Mouse (Mus musculus) retina, adult 2 months (tissue): Measurements from ENCODE around the gene Cfap46.
A peak's percentile ranks its signal among the peaks of the same experiment; 100 is the strongest.

Experiments
- DNase-seq: peaks from one replicate; pipeline ENCODE4 v3.0.0-alpha.2; 2012; ENCODE audit warnings: low read depth, low spot score

The Cfap46 gene

GRCm38 (mm10) chr7:139683706-139684552 is at the start of gene Cfap46:
Gene Cfap46, minus strand, starts transcription at chr7:139683817.
- DNase-seq, result peak; percentile 64

- no peak for DNase-seq
Observed at GRCm38 (mm10) chr7:139731276-139731696, 47.7 kb upstream of the Cfap46 start.

DNA sequence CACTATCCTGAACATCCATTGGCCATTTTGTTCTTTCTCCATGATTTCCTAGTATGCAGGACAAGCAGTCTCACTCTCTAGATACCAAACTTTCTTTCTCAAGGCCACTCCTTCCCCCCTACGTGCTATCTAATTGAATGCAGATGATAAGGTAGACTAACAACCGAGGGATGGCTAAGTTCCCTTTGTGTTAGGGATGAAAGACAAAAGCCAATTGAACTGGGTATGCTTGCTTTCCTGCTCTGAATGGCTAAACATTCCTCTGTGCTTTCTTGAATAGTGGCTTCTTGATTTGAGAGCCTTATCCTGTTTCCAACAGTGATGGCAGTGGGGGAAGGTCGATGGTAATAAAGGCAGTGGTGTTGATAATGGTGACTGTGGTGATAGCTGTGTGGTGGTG is 43.5 kb upstream of the Cfap46 start:
- no peak for DNase-seq

DNA sequence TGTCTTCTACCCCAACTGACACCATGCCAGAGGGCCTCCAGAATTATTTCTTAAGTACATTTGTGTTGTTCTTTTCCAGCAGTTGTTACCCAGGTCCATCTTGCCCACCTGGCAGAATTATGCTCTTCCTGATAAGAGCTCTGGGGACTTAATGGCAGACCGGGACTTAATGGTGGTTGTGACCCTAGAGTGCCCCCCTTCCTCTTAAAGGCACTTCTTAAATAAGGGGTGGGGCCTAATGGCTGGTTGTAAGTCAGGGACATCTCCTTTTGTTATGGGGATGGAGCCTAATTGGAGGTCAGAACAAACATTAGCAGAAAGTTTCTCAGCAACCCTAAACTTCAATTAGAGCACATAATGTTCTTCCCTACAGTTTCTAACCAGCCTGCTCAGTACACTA is 42.0 kb upstream of the Cfap46 start:
- no peak for DNase-seq

DNA sequence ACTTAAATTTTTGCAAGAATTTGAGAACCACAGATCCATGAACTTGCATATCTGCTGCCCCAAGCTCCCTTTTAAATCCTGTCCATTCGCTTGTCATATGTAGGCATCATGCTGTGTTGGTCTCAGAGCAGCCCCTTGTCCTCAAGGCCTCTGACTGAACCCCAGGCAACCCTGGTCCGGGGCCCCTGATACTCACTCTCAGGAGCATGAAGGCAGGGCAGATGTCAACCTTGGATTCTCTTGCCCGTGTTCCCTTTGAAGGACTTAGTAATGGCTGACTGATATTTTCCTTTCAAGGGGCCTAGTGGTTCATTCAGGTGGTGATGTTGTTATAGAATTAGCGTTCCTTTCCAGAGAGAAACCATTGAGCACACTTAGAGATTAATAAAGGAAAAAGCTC is 40.4 kb upstream of the Cfap46 start:
- DNase-seq, result no peak

GRCm38 (mm10) chr7:139721196-139721595 is 37.6 kb upstream of the Cfap46 start:
- no peak for DNase-seq

DNA sequence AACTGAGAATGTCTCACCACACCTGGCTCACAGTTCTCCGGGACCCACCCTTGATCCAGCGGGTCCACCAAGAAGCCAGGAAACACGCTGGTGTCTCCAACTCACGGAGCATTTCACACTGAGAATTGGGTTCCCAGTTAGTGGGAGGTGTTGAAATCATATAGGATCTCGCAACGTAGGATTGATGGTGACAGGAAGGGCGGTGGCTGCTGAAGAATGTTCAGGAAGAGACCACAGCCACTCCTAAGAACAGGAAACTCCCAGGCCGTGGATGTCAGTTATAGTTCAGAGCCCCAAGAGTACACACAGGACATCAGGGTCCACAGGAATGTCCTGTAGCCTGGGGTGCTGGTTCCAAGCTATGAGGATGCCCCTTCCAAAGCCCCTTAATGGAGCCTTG is 34.2 kb upstream of the Cfap46 start:
- DNase-seq, result no peak

- no peak for DNase-seq
Observed at GRCm38 (mm10) chr7:139711821-139712220, 28.2 kb upstream of the Cfap46 start.

DNA sequence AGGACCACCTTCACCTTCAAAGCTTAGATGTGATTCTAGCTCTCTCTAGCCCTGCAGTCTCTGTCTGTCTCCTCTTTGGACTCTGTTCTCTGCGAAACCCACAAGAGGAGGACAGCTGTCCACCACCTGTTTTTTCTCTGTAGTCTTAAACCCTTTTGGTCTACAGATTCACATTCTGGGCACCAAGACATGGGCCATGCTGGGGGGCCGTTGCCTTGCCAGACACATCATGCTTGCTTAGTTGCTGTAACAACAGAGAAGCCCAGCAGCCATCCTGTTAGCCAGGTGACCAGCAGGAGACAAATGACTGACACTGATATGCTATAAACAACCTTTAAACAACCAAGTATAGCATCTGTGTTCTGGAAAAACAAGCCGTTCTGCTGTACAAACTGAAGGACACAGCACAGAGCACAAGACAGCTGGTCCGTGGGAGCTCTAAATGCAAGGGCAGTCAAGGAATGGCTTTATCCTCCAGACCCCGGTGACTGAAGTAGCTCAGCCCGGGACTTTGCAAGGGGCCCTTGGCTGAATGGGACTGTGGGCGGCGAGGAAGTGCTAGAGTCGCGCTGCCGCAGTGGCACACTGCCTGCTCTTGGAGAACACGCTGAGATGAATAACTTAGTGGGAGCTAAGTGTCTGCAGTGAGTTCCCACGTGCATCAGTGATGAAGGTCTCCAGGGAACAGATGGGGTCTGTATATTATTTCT is 22.9 kb upstream of the Cfap46 start:
- DNase-seq, result no peak

DNA sequence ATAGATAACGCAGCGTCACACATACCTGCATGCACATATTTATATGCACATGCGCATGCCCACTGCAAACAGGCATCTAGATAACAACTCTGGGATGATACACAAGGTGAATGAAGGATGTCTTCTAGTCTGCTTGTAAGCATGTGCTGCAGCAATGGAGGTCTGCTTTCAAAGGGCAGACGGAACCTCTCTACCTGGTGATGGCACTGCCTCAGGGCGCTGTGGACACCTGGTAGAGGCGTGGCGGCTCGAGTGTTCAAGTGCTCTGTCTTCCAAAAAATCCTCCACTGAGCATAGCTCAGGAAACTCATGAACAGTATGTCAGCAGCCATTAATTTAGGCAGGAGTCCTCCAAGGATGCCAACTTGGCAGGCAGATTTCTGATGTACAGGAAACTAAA is 22.2 kb upstream of the Cfap46 start:
- DNase-seq, result no peak

GRCm38 (mm10) chr7:139705081-139705480 is 21.5 kb upstream of the Cfap46 start:
- DNase-seq, result no peak

DNA sequence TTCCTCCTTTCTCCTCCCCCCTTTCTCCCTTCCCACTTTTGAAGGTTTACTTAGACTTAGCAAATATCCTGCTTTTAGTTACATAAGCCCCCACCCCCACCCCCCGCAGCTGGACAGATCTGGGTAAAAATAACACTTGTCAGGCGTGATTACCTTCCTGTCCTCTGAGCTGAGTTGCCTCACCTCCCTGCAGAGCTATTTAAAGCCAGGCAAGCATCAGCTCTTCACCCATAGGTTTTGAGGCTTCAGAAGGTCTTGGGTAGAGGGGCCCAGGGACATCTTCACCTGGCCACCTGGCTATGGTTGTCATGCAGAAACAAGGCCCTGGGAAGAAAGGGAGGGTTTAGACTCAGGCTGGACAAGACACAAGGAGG is 20.2 kb upstream of the Cfap46 start:
- DNase-seq, result no peak

DNA sequence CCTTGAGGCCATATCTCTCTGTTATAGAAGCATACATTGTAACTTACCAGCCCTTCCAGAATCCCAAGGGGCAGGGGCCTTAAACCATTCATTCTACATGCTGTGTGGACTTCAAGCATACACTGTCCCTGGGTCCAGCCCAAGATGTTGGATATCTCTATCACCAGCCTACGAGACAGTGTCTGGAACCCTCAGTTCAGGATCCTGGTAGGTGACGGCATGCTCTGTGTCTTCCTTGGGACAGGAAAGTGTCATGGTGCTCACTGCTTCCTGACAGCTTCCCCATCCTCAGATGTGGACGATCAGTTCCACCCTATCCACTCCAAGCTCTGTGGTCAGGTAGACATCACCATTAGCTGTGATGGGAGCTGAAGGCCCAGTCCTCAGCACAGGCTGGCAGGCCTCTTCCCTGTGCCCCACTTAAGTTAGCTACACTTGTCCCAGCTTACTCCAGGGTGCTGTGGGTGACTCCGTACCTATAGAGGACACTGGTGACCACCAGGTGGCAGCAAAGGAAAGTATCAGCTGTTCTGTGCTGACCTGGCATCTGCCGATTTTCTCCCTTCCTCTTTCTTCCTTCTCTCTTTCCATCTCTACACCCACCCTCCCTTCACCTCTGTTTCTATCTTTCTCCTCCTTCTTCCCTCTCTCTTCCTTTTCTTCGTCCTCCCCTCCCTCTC is 19.7 kb upstream of the Cfap46 start:
- peak; percentile 62 for DNase-seq

GRCm38 (mm10) chr7:139701651-139702301 is 18.2 kb upstream of the Cfap46 start:
- no peak for DNase-seq

DNA sequence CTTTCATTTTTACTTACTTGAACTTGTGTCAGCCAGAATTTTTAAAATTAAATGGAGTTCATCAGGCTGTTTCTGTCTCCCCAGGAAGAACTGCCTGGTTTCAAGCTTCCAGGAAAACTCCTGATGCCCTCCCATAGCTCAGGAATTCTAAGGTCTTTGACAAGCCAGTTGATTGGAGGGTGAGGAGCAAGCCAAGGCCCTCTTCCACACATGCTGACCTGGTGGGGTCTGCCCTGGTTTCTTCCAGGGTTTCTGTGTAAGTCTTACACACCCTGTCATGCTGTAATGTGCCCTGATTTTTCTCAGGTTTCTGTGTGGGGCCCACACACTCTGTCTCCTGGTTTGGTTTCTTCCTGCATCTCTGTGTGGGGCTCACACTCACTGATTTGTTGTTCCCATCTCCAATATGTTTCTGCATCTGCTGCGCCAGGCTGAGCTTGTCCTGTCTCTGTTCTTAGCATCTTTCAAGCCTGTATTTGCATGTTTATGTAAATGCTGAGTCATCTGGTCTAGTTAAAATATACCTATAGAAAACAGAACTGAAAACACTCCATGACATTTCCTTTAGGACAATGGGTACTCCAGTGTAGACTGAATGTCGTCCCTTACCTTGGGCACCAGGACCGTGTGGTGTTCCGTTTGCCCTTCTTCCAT is 9.2 kb upstream of the Cfap46 start:
- no peak for DNase-seq

GRCm38 (mm10) chr7:139692211-139692610 is 8.6 kb upstream of the Cfap46 start:
- no peak for DNase-seq

- DNase-seq, result no peak
Observed at GRCm38 (mm10) chr7:139685336-139685735, 1.7 kb upstream of the Cfap46 start.

- peak; percentile 83 for DNase-seq
Observed at GRCm38 (mm10) chr7:139684553-139684929, 924 bp upstream of the Cfap46 start.

DNA sequence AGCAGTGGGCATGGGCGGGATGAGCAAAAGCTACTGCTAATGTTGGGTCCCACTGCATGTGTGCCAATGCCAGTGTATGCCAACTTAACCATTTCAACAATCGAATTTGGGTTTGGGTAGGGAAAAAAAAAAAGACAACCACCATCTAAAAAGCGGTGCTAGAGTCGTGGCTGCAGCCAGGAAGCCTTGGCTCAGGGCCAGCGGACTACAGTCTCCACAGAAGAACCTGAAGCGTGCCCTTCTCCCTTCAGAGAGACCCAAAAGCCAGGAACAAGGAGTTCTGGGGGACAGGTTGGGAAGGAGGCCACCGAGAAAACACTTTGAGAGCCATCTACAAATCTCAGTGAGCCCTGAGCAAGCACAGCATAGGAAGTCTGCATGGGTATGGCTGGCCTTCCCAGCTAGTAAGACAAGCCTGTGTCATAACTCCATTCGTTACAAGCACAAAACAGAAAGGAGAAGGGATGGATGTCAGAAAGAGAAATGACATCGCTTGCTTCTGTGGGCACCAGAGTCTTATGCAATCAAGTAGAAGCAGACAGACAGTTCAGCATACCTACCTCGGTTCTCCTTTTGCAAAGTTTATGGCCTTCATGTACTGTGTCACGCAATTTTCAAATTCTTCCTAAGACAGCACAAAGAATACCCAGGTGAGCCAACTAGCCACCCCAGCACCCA is 1.6 kb downstream of the Cfap46 start:
- DNase-seq, result no peak

DNA sequence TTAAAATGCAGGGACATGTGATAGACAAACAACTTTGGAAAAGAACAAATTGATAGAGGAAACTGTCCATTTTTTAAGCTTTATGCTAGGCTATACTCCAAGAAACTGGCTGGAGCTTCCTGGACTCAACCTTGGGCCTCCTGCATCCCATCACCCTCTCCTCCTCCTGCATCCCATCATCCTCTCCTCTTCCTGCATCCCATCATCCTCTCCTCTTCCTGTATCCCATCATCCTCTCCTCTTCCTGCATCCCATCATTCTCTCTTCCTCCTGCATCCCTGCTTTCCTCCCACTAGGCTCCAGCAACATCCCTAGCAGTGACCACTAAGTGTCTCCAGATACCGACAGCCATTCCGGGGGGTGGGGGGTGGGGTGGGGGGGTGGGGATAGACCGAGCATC is 7.2 kb downstream of the Cfap46 start:
- DNase-seq, result no peak

- no peak for DNase-seq
Observed at GRCm38 (mm10) chr7:139666871-139667270, 16.7 kb downstream of the Cfap46 start.
